Mouse (Mus musculus) ovary, postnatal 14 days (tissue): ENCODE measurements at regions not wholly inside any gene's neighbourhood (a gene's known extent, or its start where the extent isn't known, plus 50 kb on each side); places are given as distances from the start of the nearest gene placed in this dataset.

Experiments used
- DNase-seq: peaks from one replicate; pipeline ENCODE4 v3.0.0; 2022; ENCODE audit warnings: low spot score

DNA sequence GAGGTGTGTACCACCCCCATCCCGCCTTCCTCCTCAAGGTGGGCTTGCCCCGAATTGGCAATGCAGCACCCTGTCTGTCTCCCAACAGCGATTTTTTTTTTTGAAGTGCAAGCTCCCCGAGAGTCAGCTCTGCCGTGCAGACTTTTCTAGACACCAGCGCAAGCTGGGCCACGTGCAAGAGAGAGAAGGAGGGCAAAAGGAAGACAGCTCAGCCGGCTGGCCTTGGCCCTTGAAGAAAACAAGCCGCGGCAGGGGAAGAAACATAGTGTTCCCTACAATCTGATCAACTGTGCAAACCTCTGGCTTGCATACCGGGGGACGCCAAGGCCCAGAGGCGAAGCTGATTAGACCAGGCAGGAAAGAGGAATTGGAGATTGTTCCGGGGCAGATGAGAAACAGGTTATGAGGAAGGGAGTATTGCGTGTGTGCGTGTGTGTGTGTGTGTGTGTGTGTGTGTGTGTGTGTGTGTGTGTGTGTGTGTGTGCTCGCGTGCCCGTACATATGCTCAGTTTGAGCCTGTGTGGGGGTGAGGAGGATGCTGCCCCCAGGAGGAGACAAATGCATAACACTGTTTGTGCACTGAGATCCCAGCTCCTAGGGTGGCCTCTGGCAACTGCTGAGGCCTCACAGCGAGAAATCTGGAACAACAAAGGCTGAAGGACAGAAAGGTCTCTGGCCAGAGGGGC lies 83.2 kb upstream of the Zfp648 start:
- DNase-seq: peak; percentile 52

DNA sequence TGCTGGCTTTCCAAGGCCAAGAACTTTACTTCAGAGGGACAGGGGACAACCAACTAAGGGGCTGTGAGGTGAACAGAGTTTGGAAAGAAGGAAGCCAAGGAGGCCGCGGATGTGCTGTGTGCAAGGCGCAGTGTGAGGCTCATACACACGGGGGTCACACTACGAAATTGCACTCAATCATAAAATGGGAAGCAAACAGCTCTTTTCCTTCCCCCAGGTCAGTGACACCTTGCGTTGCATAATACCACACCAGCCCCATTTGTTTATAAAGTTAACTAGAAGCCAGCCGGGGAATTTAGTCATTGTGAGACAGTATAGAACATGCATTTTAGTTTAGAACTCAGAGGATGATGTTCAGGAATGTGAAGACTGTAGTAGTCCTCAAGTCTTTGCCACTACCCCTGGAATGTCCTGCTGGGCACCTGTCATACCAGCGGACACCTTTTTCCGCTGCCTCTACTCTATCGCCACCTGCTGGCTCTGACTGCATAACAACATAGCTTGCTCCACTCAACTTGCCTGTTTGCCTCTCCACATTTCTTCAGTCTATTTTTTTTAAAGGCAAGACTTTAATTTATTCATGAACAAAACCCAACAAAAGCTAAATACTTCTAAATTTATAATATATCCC lies 82.5 kb upstream of the Zfp648 start:
- DNase-seq: peak; percentile 64

DNA sequence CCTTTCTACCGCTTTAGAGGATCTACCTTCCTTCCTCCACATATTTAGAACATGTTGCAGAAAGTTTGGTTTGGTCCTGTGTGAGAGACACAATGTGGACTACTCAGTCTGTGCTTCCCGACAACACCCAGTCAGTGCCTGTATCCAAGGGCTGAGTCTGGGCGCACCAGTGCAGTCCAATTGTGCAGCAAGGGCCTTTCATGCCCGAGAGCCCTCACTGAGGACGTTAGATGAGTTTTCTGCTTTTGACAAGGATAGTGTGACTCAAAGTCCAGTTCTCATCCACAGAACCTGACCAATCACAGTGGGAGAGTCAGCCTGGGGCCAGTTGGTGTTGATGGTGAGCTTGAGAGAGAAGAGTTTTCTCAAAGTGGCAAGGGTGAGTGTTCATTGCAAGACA lies 81.4 kb upstream of the Zfp648 start:
- no peak for DNase-seq

- peak; percentile 82 for DNase-seq
Measured at GRCm38 (mm10) chr1:154120693-154121092, 80.3 kb upstream of the Zfp648 start.

- DNase-seq: no peak
Measured at GRCm38 (mm10) chr1:154124981-154125380, 76.0 kb upstream of the Zfp648 start.

DNA sequence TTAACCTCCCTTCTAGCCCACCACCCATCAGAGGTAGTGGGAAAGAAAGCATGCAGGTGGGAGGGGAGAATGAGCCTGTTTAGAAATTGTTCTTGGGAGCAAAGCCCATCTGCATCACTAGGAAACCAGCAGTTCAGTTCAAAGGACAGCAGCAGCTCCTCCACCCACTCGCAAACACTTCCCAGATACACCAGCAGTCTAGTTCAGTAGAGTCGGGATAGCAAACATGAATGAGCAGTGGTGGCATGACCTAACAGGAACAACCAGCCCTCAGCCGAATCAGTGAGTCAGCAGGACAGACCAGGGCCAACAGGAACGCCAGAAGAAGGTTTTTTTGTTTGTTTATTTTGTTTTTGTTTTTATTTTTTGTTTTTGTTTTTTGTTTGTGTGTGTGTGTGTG lies 74.5 kb upstream of the Zfp648 start:
- no peak for DNase-seq

- no peak for DNase-seq
Measured at GRCm38 (mm10) chr1:154139488-154139887, 61.5 kb upstream of the Zfp648 start.

- DNase-seq: no peak
Measured at GRCm38 (mm10) chr1:154143691-154144090, 57.3 kb upstream of the Zfp648 start.

DNA sequence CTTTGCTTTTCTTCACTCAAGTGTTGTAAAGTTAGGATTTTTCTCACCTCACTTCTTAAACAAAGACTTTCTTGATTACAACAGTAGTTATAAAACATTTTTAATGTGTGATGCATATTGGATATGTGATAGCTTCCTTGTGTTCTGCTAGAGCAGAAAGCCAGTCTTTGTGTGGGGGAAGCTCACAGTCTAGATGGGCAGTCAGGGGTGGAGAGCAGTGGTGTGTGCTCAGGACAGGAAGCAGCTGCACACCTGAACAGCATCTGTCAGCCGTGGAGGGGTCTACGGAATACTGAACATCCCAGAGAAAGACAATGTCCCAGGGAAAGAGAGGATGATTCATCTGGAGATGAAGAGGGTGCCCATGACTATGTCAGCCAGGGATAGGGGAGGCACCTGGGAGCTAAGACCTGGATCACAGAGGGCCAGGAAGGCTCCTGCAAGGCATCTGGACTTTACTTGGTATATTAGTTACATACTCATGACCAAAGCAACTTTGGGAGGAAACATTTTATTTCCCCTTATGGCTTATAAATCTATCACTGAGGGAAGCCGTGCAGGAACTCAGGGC lies 53.9 kb upstream of the Zfp648 start:
- DNase-seq: no peak

- DNase-seq: no peak
Measured at GRCm38 (mm10) chr1:154148948-154149347, 52.0 kb upstream of the Zfp648 start.

GRCm38 (mm10) chr1:154149431-154150143 lies 51.4 kb upstream of the Zfp648 start:
- no peak for DNase-seq

DNA sequence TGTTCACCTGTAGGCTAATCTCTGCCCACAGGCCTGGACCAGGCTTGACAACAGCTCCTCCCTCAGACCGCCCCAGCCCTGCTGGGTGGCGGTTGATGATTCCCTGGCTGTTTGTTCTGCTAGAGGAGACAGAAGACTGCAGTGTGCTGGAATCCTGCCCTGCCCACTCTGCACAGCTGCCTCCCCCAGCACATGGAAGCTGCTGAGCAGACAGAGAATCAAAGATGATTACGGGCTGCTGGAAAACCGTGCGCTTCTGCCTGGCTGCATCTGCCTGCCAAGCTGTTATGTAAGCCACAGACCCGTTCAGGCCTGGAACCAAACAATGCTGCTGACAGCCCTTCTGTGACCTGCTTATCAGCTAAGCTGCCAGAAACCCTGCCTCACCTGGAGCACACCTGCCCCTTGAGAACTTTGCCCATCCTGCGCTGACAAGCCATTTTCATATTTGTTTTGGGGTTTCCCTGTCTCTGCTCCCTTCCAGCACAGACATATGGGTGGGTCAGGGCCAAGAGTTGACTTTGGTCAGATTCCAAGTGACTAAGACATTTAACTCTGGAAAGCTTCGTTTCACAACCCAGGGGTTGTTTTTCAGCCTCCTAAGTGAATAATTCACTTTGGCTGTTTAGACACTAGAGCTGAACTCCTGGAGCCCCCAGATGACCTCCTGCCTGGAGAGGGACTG lies 50.7 kb upstream of the Zfp648 start:
- peak; percentile 70 for DNase-seq
